In genomic region chr3:153689793-153690291, GRCm38 (mm10) we compare ENCODE assay signal across 8 mouse cellular contexts. TPM values are rescaled to one million over a fixed set of nuclear protein-coding genes. Genes with fewer than 3 reads are reported as not detected.
DNase-seq lines count a peak whose midpoint lies in the region; ATAC-seq and TF ChIP-seq lines count a peak whose summit lies in the region.

No protein-coding gene starts in this region.

- 28% methylated on average over 11 of the region's 11 CpGs for WGBS in intestine, embryonic 14.5 days
- 48% methylated on average over 11 of the region's 11 CpGs for WGBS in intestine, postnatal 0 days
- WGBS in kidney, embryonic 16.5 days: 8% methylated on average over 11 of the region's 11 CpGs

- no peaks in the 10 kb centered on the region for H3K36me3 ChIP-seq in intestine, embryonic 14.5 days (ENCODE audit: control insufficient read depth, insufficient read depth, low read length)
- H3K36me3 ChIP-seq in intestine, postnatal 0 days (ENCODE audit: control insufficient read depth, insufficient read depth): no peaks in the 10 kb centered on the region
- H3K36me3 ChIP-seq in kidney, embryonic 16.5 days (ENCODE audit: insufficient read depth, low read length): no peaks in the 10 kb centered on the region

- no peaks in the 10 kb centered on the region for H3K27me3 ChIP-seq in intestine, embryonic 14.5 days (replicated peaks; ENCODE audit: control insufficient read depth, insufficient read depth, low read length)
- H3K27me3 ChIP-seq in intestine, postnatal 0 days (replicated peaks; ENCODE audit: control insufficient read depth, insufficient read depth, low read length): no peaks in the 10 kb centered on the region
- H3K27me3 ChIP-seq in kidney, embryonic 16.5 days (ENCODE audit: insufficient read depth, low read length): no peaks in the 10 kb centered on the region

- H3K9ac ChIP-seq in intestine, embryonic 14.5 days (ENCODE audit: low read length): no peak overlapping the region
- H3K9ac ChIP-seq in intestine, postnatal 0 days (ENCODE audit: low read depth, low read length): no peak overlapping the region
- peak overlapping the region; percentile 53 for H3K9ac ChIP-seq in kidney, embryonic 16.5 days (replicated peaks; ENCODE audit: low read length)

- peak overlapping the region; percentile 80 for H3K27ac ChIP-seq in intestine, embryonic 14.5 days (ENCODE audit: low read depth)
- H3K27ac ChIP-seq in intestine, postnatal 0 days (ENCODE audit: low read depth, low read length): no peak overlapping the region
- peak overlapping the region; percentile 96 for H3K27ac ChIP-seq in kidney, embryonic 16.5 days (ENCODE audit: low read length)

- ATAC-seq in intestine, embryonic 14.5 days (replicated peaks; ENCODE audit: low FRiP score, low TSS enrichment, low read depth): 0 out of 2 replicates have a peak, but pooled peaks have one; percentile 42
- ATAC-seq in intestine, postnatal 0 days: no peak
- peak; percentile 87 for ATAC-seq in erythroblast, adult 5-6 weeks (replicated peaks; ENCODE audit: low FRiP score, poor library complexity, severe bottlenecking)
- ATAC-seq in kidney, embryonic 16.5 days (ENCODE audit: low FRiP score, low TSS enrichment): peak; percentile 76

- TF ChIP-seq CTCF in intestine, postnatal 0 days (IDR thresholded peaks at IDR 0.05; ENCODE audit: low read depth): no peak

- DNase-seq in intestine, embryonic 14.5 days (ENCODE audit: low spot score): no peak
- DNase-seq in lung, postnatal 4 days: peak; percentile 22 to 39
- no peak for DNase-seq in cerebellum, adult 9-10 months
- no peak for DNase-seq in ovary, postnatal 36 days (ENCODE audit: low spot score)
- DNase-seq in layer of hippocampus, adult 9-10 months (ENCODE audit: low spot score): no peak

- peaks cover 36% of the 10 kb centered on the region for H3K4me1 ChIP-seq in intestine, embryonic 14.5 days (replicated peaks; ENCODE audit: control insufficient read depth, insufficient read depth, low read length)
- H3K4me1 ChIP-seq in intestine, postnatal 0 days (replicated peaks; ENCODE audit: control insufficient read depth, insufficient read depth, low read length): no peaks in the 10 kb centered on the region
- peaks cover 43% of the 10 kb centered on the region for H3K4me1 ChIP-seq in kidney, embryonic 16.5 days (ENCODE audit: insufficient read depth, low read length)

- no peak overlapping the region; the same call in 1 of the 2 replicates for H3K4me2 ChIP-seq in intestine, embryonic 14.5 days (ENCODE audit: low read length)
- H3K4me2 ChIP-seq in intestine, postnatal 0 days (replicated peaks; ENCODE audit: low read depth): no peak overlapping the region
- H3K4me2 ChIP-seq in kidney, embryonic 16.5 days (replicated peaks; ENCODE audit: low read depth, low read length): peak overlapping the region; percentile 40

- H3K9me3 ChIP-seq in intestine, embryonic 14.5 days (ENCODE audit: control insufficient read depth, low read length): no peaks in the 10 kb centered on the region
- no peaks in the 10 kb centered on the region for H3K9me3 ChIP-seq in intestine, postnatal 0 days (ENCODE audit: control insufficient read depth)
- H3K9me3 ChIP-seq in kidney, embryonic 16.5 days (ENCODE audit: low read length): no peaks in the 10 kb centered on the region

- H3K4me3 ChIP-seq in intestine, embryonic 14.5 days (ENCODE audit: low read depth, low read length): no peak overlapping the region
- no peak overlapping the region for H3K4me3 ChIP-seq in intestine, postnatal 0 days (ENCODE audit: low read depth, low read length)
- no peak overlapping the region for H3K4me3 ChIP-seq in kidney, embryonic 16.5 days (ENCODE audit: low read length)

RNA-seq across cellular contexts. Expression of gene St6galnac3, which starts 35.1 kb away (rescaled TPM):
- polyA plus RNA-seq in intestine, embryonic 14.5 days (2014; fragmentation: Nextera tagmentation; extraction: Ambion mirVana): 45.5 and 59.1 TPM in 2 replicates
- 7.9 and 8.5 TPM in 2 replicates for polyA plus RNA-seq in intestine, postnatal 0 days (2015; fragmentation: Nextera tagmentation; extraction: Ambion mirVana)
- 6.7 and 11.0 TPM in 2 replicates for total RNA-seq in erythroblast, adult 5-6 weeks (2015; ENCODE audit: low replicate concordance)
- total RNA-seq in erythroblast, adult 5-6 weeks (2017; ENCODE audit: low replicate concordance): 3.7 and 6.6 TPM in 2 replicates
- 71.6 and 75.8 TPM in 2 replicates for polyA plus RNA-seq in kidney, embryonic 16.5 days (2015; fragmentation: Nextera tagmentation; extraction: Ambion mirVana)

Comparison
In these comparisons a context has a peak if more than half of its experiments do, and no peak if none do; other contexts are left out.
1. DNase-seq: peak in lung, postnatal 4 days (2 of 2); none in intestine, embryonic 14.5 days (single experiment), cerebellum, adult 9-10 months (single experiment), ovary, postnatal 36 days (single experiment) and layer of hippocampus, adult 9-10 months (single experiment).